Mouse (Mus musculus) liver, embryonic 16.5 days (tissue): ENCODE results near the gene Mef2a. TPM values are rescaled to one million over a fixed set of nuclear protein-coding genes. Genes with fewer than 3 reads are reported as not detected.
"Not testable (repeated sequence)": the region's sequence is repeated elsewhere in the genome, so short reads cannot be mapped to it uniquely, and the experiment has no call there.

Experiments used
- ATAC-seq: fragments of 200-750 bp; cut with Nextera tagmentation; 2 replicates; pipeline ENCODE4 v1.8.0; 2017; ENCODE audit warnings: low read depth, mild to moderate bottlenecking, moderate number of reproducible peaks, moderate library complexity
- H3K27ac ChIP-seq: fragments of 300-500 bp; sonication (generic); 2 replicates; pipeline ENCODE4 v1.5.1; 2014; ENCODE audit warnings: mild to moderate bottlenecking, low read length
- H3K27me3 ChIP-seq: fragments of 300-500 bp; sonication (generic); 2 replicates; pipeline ENCODE4 v1.6.1; 2014; ENCODE audit warnings: low read depth, low read length, mixed read lengths; ENCODE audit not compliant: control insufficient read depth, insufficient read depth
- H3K36me3 ChIP-seq: fragments of 300-500 bp; sonication (generic); 2 replicates; pipeline ENCODE4 v1.6.1; 2014; ENCODE audit warnings: mild to moderate bottlenecking; ENCODE audit not compliant: control insufficient read depth, insufficient read depth
- H3K4me1 ChIP-seq: fragments of 300-500 bp; sonication (generic); 2 replicates; pipeline ENCODE4 v1.6.1; 2014; ENCODE audit warnings: low read depth, low read length, mixed read lengths; ENCODE audit not compliant: control insufficient read depth
- H3K4me2 ChIP-seq: fragments of 300-500 bp; sonication (generic); 2 replicates; pipeline ENCODE4 v1.6.1; 2014; ENCODE audit warnings: low read depth, low read length, mixed read lengths
- H3K4me3 ChIP-seq: fragments of 300-500 bp; sonication (generic); 2 replicates; pipeline ENCODE4 v1.5.1; 2014; ENCODE audit warnings: low read depth, mild to moderate bottlenecking, low read length
- H3K9ac ChIP-seq: fragments of 300-500 bp; sonication (generic); 2 replicates; pipeline ENCODE4 v1.6.1; 2014; ENCODE audit warnings: low read depth, low read length
- H3K9me3 ChIP-seq: fragments of 300-500 bp; sonication (generic); replicated peaks from 2 replicates; pipeline ENCODE4 v1.6.1; 2016; ENCODE audit warnings: low read length; ENCODE audit not compliant: control insufficient read depth
- WGBS: fragments of 180-500 bp; shearing (Covaris S2); extraction: QIAGEN DNeasy Blood & Tissue Kit; methylation state at CpG from one replicate; pipeline ENCODE4 v1.1.7; 2014; ENCODE audit not compliant: insufficient replicate concordance; 5-methylcytosine and 5-hydroxymethylcytosine counted together
- polyA plus RNA-seq: library from polyadenylated mRNA; unstranded; fragments of >200 nt; fragmentation: Nextera tagmentation; extraction: Ambion mirVana; gene quantifications from 2 replicates; pipeline ENCODE4 v1.2.1, GENCODE M21; 2015

Gene Mef2a
- polyA plus RNA-seq, 1 experiment from 2014 or later = 12.0 TPM

DNA sequence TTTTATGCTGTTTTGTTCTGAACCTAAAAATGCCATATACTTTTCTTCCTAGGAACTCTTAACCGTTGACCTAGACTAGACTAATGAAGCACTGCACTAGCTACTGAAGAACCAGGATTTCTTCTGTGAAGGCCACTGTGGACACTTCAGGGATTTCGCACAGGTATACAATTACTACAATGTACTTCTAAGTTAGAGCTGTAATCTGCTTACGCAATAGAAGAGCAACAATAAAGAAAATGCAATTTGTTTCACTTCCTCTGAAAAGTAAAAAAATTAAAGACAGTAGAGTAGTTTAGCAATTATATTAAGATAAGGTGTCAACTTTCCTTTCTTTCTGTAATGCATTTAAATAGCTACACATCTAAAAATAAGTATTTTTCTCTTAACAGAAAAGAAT lies 65.6 kb downstream of the Mef2a start:
- H3K9me3 ChIP-seq = no peaks in the 10 kb centered on the region
- H3K4me1 ChIP-seq = no peaks in the 10 kb centered on the region
- no peaks in the 10 kb centered on the region for H3K27me3 ChIP-seq
- no peak overlapping the region for H3K9ac ChIP-seq
- no peak overlapping the region for H3K4me3 ChIP-seq
- WGBS = 79% methylated on average over 3 of the region's 3 CpGs
- no peak overlapping the region for H3K4me2 ChIP-seq
- H3K36me3 ChIP-seq = no peaks in the 10 kb centered on the region
- no peak overlapping the region for H3K27ac ChIP-seq
- ATAC-seq = no peak

DNA sequence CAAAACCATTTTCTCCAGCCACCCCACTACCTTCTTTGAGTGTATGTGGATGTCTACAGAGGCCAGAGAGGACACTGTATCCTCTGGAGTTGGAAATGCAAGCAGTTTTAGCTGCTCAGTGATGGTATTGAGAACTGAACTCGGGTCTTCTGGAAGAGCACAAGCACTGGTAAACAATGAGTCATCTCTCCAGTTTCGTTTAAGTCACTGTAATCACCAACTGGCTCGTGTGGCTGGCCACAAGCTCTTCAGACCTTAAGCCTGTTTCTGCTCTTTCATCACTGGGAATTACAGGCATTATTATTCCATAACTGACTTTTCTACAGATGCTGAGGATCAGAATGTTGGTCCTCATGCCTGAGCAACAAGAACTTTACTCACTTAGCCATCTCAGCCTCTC lies 67.7 kb downstream of the Mef2a start:
- Histone ChIP-seq H3K27ac (no peak overlapping the region), H3K9ac (no peak overlapping the region), H3K4me1 (no peaks in the 10 kb centered on the region), H3K36me3 (no peaks in the 10 kb centered on the region), H3K4me2 (no peak overlapping the region), H3K9me3 (no peaks in the 10 kb centered on the region), H3K4me3 (no peak overlapping the region), H3K27me3 (no peaks in the 10 kb centered on the region)
- ATAC-seq = no peak
- WGBS = 61% methylated on average over 3 of the region's 3 CpGs

DNA sequence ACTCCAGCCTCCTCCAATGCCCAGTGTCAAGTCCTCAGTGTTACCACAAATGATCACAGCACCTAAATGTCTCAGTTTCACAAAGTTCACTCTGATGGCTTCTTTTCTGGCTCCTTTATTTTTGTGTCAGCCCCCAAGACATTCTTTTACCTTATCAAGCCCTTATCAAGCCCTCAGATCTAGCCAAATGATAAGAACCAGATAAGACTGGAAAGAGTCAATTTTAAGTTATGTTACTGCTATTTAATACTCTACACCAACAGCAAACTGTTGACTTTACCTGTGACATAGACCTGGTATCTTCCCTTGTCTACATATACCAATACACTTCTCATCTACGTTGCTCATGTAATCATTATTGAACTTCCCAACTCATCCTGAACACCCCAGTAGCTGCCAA lies 76.2 kb downstream of the Mef2a start:
- no peak for ATAC-seq
- 83% methylated on average over 1 of the region's 1 CpGs for WGBS

DNA sequence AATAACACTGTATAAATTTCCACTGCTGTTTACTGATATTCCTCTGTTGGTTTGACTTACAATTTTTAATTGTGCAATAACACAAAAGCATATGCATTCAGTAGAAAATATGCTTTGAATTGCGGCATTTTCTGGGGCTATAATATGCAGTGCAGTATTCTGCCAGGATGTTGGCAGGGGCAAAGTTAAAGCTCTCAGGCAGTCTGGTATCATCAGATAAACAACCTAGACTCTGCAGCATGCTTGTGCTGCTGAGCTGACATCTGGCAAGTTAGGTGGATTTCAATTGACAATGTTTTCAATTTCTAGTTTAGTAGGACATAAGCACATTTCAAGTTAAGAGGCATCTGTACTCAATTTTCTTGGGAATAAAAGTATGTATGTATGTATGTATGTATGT lies 81.3 kb downstream of the Mef2a start:
- Histone ChIP-seq H3K27me3 (no peaks in the 10 kb centered on the region), H3K9me3 (no peaks in the 10 kb centered on the region), H3K9ac (no peak overlapping the region), H3K4me3 (no peak overlapping the region), H3K4me1 (no peaks in the 10 kb centered on the region), H3K36me3 (no peaks in the 10 kb centered on the region), H3K4me2 (no peak overlapping the region), H3K27ac (no peak overlapping the region)
- WGBS = 53% methylated on average over 1 of the region's 1 CpGs
- ATAC-seq = no peak

More for the DNA sequence above, 76.2 kb downstream of the Mef2a start:
- no peaks in the 10 kb centered on the region for H3K36me3 ChIP-seq
- H3K27ac ChIP-seq = no peak overlapping the region
- H3K9ac ChIP-seq = no peak overlapping the region
- no peak overlapping the region for H3K4me3 ChIP-seq
- no peaks in the 10 kb centered on the region for H3K27me3 ChIP-seq
- no peak overlapping the region for H3K4me2 ChIP-seq
- H3K9me3 ChIP-seq = no peaks in the 10 kb centered on the region
- H3K4me1 ChIP-seq = no peaks in the 10 kb centered on the region

DNA sequence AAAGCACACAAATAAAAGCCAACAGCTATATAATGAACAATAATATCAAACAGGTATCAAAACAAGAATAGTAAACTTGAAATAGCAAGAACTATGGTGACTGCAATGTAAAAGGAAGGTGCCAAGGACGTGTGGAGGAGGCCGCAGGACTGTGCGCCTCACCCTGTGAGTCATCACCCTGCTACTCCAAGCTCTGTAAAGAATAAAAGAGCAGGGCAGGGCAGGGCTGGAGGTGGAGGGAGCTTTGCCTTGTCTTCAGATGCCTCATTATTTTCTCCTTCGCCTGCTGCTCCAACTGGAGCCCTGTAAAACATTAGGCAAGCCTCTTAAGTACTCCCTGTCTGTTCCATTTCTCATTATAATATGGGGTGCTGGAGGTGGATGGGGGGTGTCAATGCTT lies 85.2 kb downstream of the Mef2a start:
- Histone ChIP-seq H3K4me3 (no peak overlapping the region), H3K27ac (no peak overlapping the region), H3K4me1 (no peaks in the 10 kb centered on the region), H3K36me3 (no peaks in the 10 kb centered on the region; the same call in 1 of the 2 replicates), H3K4me2 (no peak overlapping the region), H3K27me3 (no peaks in the 10 kb centered on the region), H3K9ac (no peak overlapping the region), H3K9me3 (no peaks in the 10 kb centered on the region)
- ATAC-seq = no peak
- 82% methylated on average over 4 of the region's 4 CpGs for WGBS

DNA sequence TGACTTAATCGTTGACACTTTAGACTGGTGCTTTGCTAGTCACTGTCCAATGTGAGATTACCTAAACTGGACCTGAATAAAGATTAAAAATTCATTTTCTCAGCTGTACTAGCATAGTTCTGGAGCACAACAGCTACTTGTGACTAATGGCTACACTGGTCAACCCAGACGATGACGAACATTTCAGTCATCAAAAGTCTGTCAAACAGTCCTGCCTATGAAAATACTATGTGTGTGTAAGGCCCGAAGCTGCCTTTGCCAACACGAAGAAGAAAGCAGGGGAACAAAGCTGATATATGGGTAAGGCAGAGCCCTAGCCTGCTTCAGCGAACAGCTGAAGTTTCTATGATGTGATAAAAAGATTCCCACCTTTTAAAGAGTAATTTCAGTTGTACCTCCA lies 89.1 kb downstream of the Mef2a start:
- Histone ChIP-seq H3K9ac (no peak overlapping the region), H3K4me2 (no peak overlapping the region), H3K4me1 (no peaks in the 10 kb centered on the region), H3K36me3 (no peaks in the 10 kb centered on the region; the same call in 1 of the 2 replicates), H3K9me3 (no peaks in the 10 kb centered on the region), H3K4me3 (no peak overlapping the region), H3K27ac (no peak overlapping the region), H3K27me3 (no peaks in the 10 kb centered on the region)
- WGBS = 80% methylated on average over 6 of the region's 6 CpGs
- no peak for ATAC-seq

DNA sequence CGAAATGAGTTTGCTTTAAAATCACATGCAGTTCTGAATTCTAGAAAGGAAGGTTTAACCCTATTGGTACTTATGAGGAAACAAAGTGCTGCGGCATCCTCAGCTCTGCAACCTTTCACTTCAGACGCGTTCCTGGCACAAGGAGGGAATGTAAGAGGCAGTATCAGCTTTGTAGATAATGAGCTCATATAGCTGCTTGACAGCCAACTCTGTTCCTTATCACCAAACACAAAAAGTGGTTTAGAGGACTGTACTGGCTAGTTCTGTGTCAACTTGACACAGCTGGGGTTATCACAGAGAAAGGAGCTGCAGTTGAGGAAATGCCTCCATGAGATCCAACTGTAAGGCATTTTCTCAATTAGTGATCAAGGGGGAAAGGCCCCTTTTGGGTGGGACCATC lies 102.2 kb downstream of the Mef2a start:
- not testable (repeated sequence) for H3K27ac ChIP-seq
- H3K4me2 ChIP-seq = peak overlapping the region; percentile 17; the same call in 1 of the 2 replicates
- ATAC-seq = peak; percentile 94

DNA sequence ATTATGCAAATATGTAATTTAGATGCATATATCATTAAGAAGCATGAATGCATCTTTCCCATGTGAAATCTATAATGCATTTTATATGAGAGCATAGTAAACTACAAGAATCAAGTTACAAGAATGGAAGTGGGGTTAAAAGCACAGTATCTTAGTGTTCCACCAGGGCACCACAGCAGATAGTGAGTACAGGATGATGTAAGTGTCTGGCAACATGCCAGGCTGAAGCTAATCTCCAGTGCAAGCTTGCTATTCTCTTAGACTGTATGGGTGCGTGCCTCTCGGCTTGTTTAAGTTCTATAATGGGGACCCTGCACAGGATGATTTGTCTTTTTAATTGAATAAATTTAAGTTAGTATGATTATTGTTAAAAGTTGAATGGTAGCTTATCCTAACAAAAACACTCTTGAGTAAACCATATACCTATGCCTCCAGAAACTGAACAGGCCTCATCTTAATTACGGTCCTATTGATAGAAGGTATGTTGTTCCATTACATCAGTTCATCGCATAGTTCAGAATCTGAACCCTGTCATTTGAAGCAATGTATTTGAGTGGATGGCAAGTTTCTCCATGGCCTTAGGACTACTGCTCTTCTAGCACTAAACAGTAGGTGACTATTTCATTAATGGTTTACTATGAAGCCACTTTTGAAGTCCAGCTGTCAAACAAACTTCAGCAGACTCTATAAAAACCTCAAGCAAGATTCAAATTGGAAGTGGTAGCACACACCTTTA lies 112.7 kb downstream of the Mef2a start:
- no peak overlapping the region for H3K9ac ChIP-seq
- no peaks in the 10 kb centered on the region for H3K9me3 ChIP-seq
- H3K27ac ChIP-seq = peak overlapping the region; percentile 62
- H3K4me1 ChIP-seq = peaks cover 8% of the 10 kb centered on the region
- H3K36me3 ChIP-seq = peaks cover 11% of the 10 kb centered on the region
- peak; percentile 100 for ATAC-seq
- H3K4me2 ChIP-seq = peak overlapping the region; percentile 24; the same call in 1 of the 2 replicates
- 42% methylated on average over 4 of the region's 4 CpGs for WGBS
- no peak overlapping the region for H3K4me3 ChIP-seq
- H3K27me3 ChIP-seq = no peaks in the 10 kb centered on the region

More for the DNA sequence above, 102.2 kb downstream of the Mef2a start:
- H3K36me3 ChIP-seq, H3K4me3 ChIP-seq, H3K4me1 ChIP-seq, H3K9me3 ChIP-seq, H3K27me3 ChIP-seq, H3K9ac ChIP-seq: not testable (repeated sequence)
- 22% methylated on average over 4 of the region's 4 CpGs for WGBS

DNA sequence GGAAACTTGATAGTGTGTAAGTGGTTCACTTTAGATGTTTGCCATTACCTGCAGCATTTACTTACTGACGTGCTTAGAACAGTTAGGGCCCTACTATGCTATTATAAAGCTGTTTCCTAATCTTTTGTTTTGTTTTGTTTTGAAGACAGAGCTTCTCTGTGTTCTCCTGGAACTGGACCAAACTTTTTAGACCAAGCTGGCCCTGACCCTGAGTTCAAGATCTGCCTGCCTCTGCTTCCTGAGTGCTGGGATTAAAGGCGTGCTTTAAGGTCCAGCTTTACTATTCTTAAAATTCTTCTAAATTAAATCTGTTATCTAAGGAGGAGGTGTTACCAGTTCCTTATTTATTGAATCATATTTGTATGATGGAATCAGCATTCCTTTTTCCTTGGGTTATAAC lies 126.6 kb downstream of the Mef2a start:
- H3K9ac ChIP-seq = no peak overlapping the region
- H3K4me3 ChIP-seq = no peak overlapping the region
- no peak overlapping the region for H3K4me2 ChIP-seq
- H3K36me3 ChIP-seq = no peaks in the 10 kb centered on the region
- H3K27ac ChIP-seq = no peak overlapping the region
- 70% methylated on average over 2 of the region's 2 CpGs for WGBS
- no peaks in the 10 kb centered on the region for H3K9me3 ChIP-seq
- no peak for ATAC-seq
- no peaks in the 10 kb centered on the region for H3K4me1 ChIP-seq
- H3K27me3 ChIP-seq = no peaks in the 10 kb centered on the region
